Mouse (Mus musculus) testis, adult 2 months (tissue): ENCODE data around the gene Fam120a.

Source experiments
- CTCF ChIP-seq: fragments of 200-500 bp; IDR thresholded peaks from 2 replicates; pipeline ENCODE4 v1.5.1; 2012; ENCODE audit warnings: low read depth, mild to moderate bottlenecking, inconsistent platforms, low read length, moderate library complexity; ENCODE audit not compliant: control insufficient read depth, insufficient read depth, insufficient replicate concordance
- POLR2A ChIP-seq: fragments of 200-500 bp; IDR thresholded peaks from 2 replicates; pipeline ENCODE4 v1.6.1; 2012; ENCODE audit warnings: low read depth, mild to moderate bottlenecking, inconsistent platforms, low read length, moderate library complexity; ENCODE audit not compliant: control insufficient read depth

DNA sequence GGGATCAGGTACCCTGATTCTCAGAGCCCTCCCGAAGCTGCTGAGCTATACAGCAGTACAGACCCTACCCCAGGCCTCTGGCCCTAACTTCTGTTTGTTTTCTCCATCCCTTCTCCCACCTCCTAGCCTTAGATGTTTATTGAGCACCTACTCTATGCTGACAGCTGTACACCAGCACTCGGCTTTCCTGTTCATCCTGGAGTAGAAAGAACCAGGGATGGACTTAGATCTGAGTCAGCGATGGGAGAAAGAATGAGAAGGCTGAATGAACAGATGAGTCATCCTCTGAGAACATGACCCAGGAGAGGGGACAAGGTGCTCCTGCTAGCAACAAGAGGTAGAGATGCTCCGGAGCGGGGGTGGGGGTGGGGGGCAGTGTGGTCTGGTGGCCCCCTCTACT, 95.1 kb downstream of the Fam120a start:
- TF ChIP-seq CTCF: no peak
- no peak for TF ChIP-seq POLR2A
